Mouse (Mus musculus): ENCODE measurements around the gene Ppp1r1b.

Gene Ppp1r1b

DNA sequence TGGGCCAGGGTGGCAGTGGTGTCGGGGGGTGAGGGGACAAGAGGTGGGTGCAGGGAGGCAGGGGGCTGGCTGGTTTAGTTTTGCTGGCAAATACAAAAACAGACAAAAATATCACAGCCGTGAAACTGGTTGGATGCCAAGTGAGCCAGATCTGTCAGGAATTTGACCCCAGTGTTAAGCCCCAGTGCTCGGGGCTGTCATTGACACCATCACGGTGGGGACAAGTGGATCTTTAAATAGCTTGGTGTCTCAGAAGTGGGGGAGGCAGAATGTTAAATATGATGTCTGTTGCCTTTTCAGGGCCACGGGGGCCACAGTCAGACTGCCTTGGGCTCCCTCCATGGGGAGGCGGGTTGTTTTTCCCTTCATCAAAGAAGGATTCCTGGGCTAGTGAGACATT is 46.1 kb downstream of the Ppp1r1b start:
- in situ Hi-C loops (cut with MseI, MboI) = no loop called here

DNA sequence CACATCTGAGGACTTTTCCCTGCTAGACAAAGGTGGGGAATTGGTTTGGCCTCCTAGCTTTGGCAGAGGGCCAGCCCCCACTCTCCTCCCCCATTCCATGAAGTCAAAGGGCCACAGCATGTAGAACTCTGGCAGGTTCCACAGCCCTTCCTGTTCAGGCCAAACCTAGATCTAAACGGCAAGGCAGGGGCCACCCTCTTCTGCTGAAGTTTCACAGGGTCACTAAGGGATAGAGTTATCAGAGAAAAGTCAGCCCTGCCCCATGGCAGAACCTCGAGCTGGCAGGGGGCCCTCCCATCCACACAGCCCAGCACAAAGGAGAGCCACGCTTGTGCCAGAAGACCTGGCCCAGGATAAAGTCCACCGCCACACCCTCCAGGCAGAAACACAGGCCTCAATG is 46.8 kb downstream of the Ppp1r1b start:
- in situ Hi-C loops (cut with MseI, MboI) = no loop called here

DNA sequence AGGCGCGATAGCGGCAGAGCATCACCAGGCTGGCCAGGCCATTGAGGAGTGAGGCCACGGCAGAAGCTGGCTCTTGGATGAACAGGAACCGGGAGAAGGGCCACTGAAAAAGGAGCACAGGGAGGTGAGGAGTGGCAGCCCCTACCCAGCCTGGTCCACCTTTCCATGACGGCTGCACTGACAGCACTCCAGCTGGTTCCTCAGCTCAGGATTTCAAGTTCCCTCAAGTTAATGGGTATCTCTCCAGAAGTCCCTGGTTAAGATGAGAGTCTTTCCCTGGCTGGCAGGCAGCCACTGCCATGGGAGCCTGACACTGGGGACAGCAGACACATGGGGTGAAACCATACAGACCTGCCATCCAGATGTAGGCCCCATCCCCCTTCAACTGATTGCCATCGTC is 49.7 kb downstream of the Ppp1r1b start:
- in situ Hi-C loops (cut with MseI, MboI) = no loop called here

DNA sequence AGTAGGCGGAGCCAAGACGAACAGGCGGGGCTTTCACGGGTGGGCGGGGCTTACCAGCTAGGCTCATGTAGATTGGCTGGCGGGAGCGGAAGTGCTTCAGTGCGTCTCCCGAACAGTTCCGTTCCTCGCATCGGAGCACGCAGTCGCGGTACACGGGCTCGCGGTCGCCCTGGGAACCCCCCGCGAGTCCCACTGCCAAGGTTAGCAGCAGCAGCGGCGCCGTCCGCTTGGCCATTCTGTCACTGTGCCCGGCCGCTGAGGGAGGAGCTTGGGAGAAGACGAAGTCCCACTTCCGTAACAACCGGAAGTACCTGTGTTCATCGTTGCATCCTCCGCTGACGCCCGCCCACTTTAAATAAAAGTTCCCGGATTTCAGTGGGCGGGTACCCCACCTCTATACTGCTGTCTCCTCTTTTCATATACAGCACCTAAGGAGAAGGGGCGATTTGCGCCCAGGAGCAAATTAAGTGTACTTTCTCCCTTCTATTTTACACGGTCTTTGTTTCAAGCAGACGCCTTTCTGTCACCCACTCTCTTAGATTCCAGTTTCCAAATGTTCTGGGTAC is 52.0 kb downstream of the Ppp1r1b start, which contains the start of gene Pgap3:
Gene Pgap3 (minus strand): TSS at position 330 of the 566 bp plus-strand sequence.
- in situ Hi-C loops (cut with MseI, MboI) = no loop called here

DNA sequence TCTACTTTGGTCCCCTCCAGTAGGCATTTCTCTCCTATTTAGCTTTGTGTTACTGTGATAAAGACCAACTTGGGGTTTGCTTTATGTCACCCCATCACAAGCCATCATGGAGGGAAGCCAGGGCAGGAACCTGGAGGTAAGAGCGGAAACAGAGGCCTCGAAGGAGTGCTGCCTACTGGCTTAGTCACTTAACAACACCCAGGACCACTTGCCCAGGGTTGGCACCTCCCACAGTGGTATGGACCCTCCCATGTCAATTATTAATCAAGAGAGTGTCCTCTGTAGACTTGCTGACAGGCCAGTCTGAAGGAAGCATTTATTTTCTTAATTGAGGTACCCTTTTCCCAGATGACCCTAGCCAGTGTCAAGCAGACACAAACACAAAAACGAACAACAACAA is 52.6 kb downstream of the Ppp1r1b start:
- in situ Hi-C loops (cut with MseI, MboI) = no loop called here

DNA sequence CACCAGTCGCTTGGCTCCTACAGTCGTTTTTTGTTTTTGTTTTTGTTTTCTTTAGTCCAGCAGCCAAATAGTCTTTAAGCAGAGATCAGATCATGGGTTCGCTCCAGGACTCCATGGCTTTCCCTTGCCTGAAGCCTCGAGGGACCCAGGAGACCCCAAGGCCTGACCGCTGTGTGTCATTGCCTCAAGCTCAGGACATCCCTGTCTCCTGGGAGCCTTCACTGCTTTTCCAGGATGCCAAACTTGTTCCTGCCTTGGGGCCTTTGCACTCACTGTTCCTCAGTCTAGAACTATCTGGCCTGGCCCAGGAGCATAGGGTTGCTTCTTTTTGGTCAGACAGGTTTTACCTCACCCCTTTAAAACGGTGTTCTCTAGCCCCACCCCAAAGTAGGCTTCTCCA is 58.4 kb downstream of the Ppp1r1b start:
- in situ Hi-C loops (cut with MseI, MboI) = no loop called here
